Mouse (Mus musculus): ENCODE measurements at regions not wholly inside any gene's neighbourhood (a gene's known extent, or its start where the extent isn't known, plus 50 kb on each side); places are given as distances from the start of the nearest gene placed in this dataset.

GRCm38 (mm10) chr5:77546001-77546620 lies 138.3 kb upstream of the Igfbp7 start:
- TF ChIP-seq MYOD1 (IDR thresholded peaks at IDR 0.05; ENCODE audit: control insufficient read depth, insufficient read length, low read depth) = no peak
- TF ChIP-seq FOSL1 (IDR thresholded peaks at IDR 0.05; ENCODE audit: insufficient read depth, low read length, poor library complexity, severe bottlenecking) = no peak
- TF ChIP-seq MAX (IDR thresholded peaks at IDR 0.05) = no peak
- no peak for TF ChIP-seq CTCF (IDR thresholded peaks at IDR 0.05; ENCODE audit: control insufficient read depth, insufficient read depth, insufficient read length)
- no peak for TF ChIP-seq MYOG (IDR thresholded peaks at IDR 0.05; ENCODE audit: control insufficient read depth, extremely low read depth, insufficient read length)
- no peak for TF ChIP-seq USF1 (IDR thresholded peaks at IDR 0.05; ENCODE audit: low read depth)
- no peak for TF ChIP-seq CEBPB (IDR thresholded peaks at IDR 0.05; ENCODE audit: low read depth)

GRCm38 (mm10) chr5:77532261-77533015 lies 124.6 kb upstream of the Igfbp7 start:
- H3K4me3 ChIP-seq (ENCODE audit: insufficient read depth, poor library complexity, severe bottlenecking) = no peak overlapping the region
- no peak overlapping the region for H3ac ChIP-seq (ENCODE audit: control insufficient read depth, insufficient read length, low read depth)
- H3K79me2 ChIP-seq (ENCODE audit: control insufficient read depth, insufficient read depth) = no peaks in the 10 kb centered on the region
- no peaks in the 10 kb centered on the region for H3K36me3 ChIP-seq (ENCODE audit: control insufficient read depth, insufficient read depth)
- H3K27me3 ChIP-seq (ENCODE audit: control insufficient read depth, insufficient read depth, insufficient read length) = no peaks in the 10 kb centered on the region
- TF ChIP-seq CEBPB (IDR thresholded peaks at IDR 0.05; ENCODE audit: low read depth) = no peak
- H3K79me3 ChIP-seq (ENCODE audit: low read depth) = no peaks in the 10 kb centered on the region

More at GRCm38 (mm10) chr5:77546001-77546620, 138.3 kb upstream of the Igfbp7 start:
- H3K79me3 ChIP-seq (ENCODE audit: low read depth) = no peaks in the 10 kb centered on the region
- no peaks in the 10 kb centered on the region for H3K79me2 ChIP-seq (ENCODE audit: control insufficient read depth, insufficient read depth)
- no peaks in the 10 kb centered on the region for H3K36me3 ChIP-seq (ENCODE audit: control insufficient read depth, insufficient read depth)
- no peaks in the 10 kb centered on the region for H3K27me3 ChIP-seq (ENCODE audit: control insufficient read depth, insufficient read depth, insufficient read length)
- no peak overlapping the region for H3ac ChIP-seq (ENCODE audit: control insufficient read depth, insufficient read length, low read depth)
- H3K4me3 ChIP-seq (ENCODE audit: insufficient read depth, poor library complexity, severe bottlenecking) = no peak overlapping the region

DNA sequence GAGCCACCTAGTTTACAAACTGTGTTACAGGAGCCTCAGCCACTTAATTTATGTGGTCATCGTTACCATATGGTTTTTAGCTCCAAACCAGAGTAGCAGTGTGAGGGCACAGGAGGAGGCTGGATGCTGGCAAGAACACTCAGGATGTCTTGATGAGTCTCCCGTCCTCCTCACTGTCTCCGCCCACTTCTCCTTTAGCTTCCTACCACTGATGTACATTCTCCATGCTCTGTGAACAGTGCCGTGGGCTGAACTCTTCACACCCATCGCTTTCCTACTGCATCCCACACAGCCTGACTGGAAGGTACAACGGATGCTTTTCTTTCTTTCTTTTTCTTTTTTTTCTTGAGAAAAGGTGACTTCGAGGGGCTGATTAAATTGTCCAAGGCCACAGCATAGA lies 122.5 kb upstream of the Igfbp7 start:
- H3ac ChIP-seq (ENCODE audit: control insufficient read depth, insufficient read length, low read depth) = no peak overlapping the region
- TF ChIP-seq CEBPB (IDR thresholded peaks at IDR 0.05; ENCODE audit: low read depth) = no peak
- TF ChIP-seq MYOG (IDR thresholded peaks at IDR 0.05; ENCODE audit: control insufficient read depth, extremely low read depth, insufficient read length) = no peak
- TF ChIP-seq MAX (IDR thresholded peaks at IDR 0.05) = no peak
- no peak for TF ChIP-seq FOSL1 (IDR thresholded peaks at IDR 0.05; ENCODE audit: insufficient read depth, low read length, poor library complexity, severe bottlenecking)
- no peak for TF ChIP-seq CTCF (IDR thresholded peaks at IDR 0.05; ENCODE audit: control insufficient read depth, insufficient read depth, insufficient read length)
- no peak for TF ChIP-seq MYOD1 (IDR thresholded peaks at IDR 0.05; ENCODE audit: control insufficient read depth, insufficient read length, low read depth)
- TF ChIP-seq USF1 (IDR thresholded peaks at IDR 0.05; ENCODE audit: low read depth) = no peak
- no peak overlapping the region for H3K4me3 ChIP-seq (ENCODE audit: insufficient read depth, poor library complexity, severe bottlenecking)
- no peaks in the 10 kb centered on the region for H3K36me3 ChIP-seq (ENCODE audit: control insufficient read depth, insufficient read depth)
- H3K79me2 ChIP-seq (ENCODE audit: control insufficient read depth, insufficient read depth) = no peaks in the 10 kb centered on the region
- no peaks in the 10 kb centered on the region for H3K79me3 ChIP-seq (ENCODE audit: low read depth)
- no peaks in the 10 kb centered on the region for H3K27me3 ChIP-seq (ENCODE audit: control insufficient read depth, insufficient read depth, insufficient read length)

GRCm38 (mm10) chr5:77517252-77517651 lies 109.4 kb upstream of the Igfbp7 start:
- no peaks in the 10 kb centered on the region for H3K79me3 ChIP-seq (ENCODE audit: low read depth)
- no peak overlapping the region for H3K4me3 ChIP-seq (ENCODE audit: insufficient read depth, poor library complexity, severe bottlenecking)
- H3K27me3 ChIP-seq (ENCODE audit: control insufficient read depth, insufficient read depth, insufficient read length) = no peaks in the 10 kb centered on the region
- no peaks in the 10 kb centered on the region for H3K36me3 ChIP-seq (ENCODE audit: control insufficient read depth, insufficient read depth)
- no peaks in the 10 kb centered on the region for H3K79me2 ChIP-seq (ENCODE audit: control insufficient read depth, insufficient read depth)
- no peak overlapping the region for H3ac ChIP-seq (ENCODE audit: control insufficient read depth, insufficient read length, low read depth)
- TF ChIP-seq USF1 (IDR thresholded peaks at IDR 0.05; ENCODE audit: low read depth) (no peak), MAX (IDR thresholded peaks at IDR 0.05) (no peak), FOSL1 (IDR thresholded peaks at IDR 0.05; ENCODE audit: insufficient read depth, low read length, poor library complexity, severe bottlenecking) (no peak), MYOD1 (IDR thresholded peaks at IDR 0.05; ENCODE audit: control insufficient read depth, insufficient read length, low read depth) (no peak), CTCF (IDR thresholded peaks at IDR 0.05; ENCODE audit: control insufficient read depth, insufficient read depth, insufficient read length) (no peak), CEBPB (IDR thresholded peaks at IDR 0.05; ENCODE audit: low read depth) (no peak), MYOG (IDR thresholded peaks at IDR 0.05; ENCODE audit: control insufficient read depth, extremely low read depth, insufficient read length) (no peak)

GRCm38 (mm10) chr5:77515448-77515847 lies 107.6 kb upstream of the Igfbp7 start:
- Histone ChIP-seq H3K27me3 (ENCODE audit: control insufficient read depth, insufficient read depth, insufficient read length) (no peaks in the 10 kb centered on the region), H3K79me3 (ENCODE audit: low read depth) (no peaks in the 10 kb centered on the region), H3K79me2 (ENCODE audit: control insufficient read depth, insufficient read depth) (no peaks in the 10 kb centered on the region), H3K4me3 (ENCODE audit: insufficient read depth, poor library complexity, severe bottlenecking) (no peak overlapping the region), H3K36me3 (ENCODE audit: control insufficient read depth, insufficient read depth) (no peaks in the 10 kb centered on the region), H3ac (ENCODE audit: control insufficient read depth, insufficient read length, low read depth) (no peak overlapping the region)
- TF ChIP-seq MAX (IDR thresholded peaks at IDR 0.05) (no peak), CTCF (IDR thresholded peaks at IDR 0.05; ENCODE audit: control insufficient read depth, insufficient read depth, insufficient read length) (no peak), MYOD1 (IDR thresholded peaks at IDR 0.05; ENCODE audit: control insufficient read depth, insufficient read length, low read depth) (no peak)

- Histone ChIP-seq H3K4me3 (ENCODE audit: insufficient read depth, poor library complexity, severe bottlenecking) (no peak overlapping the region), H3K79me2 (ENCODE audit: control insufficient read depth, insufficient read depth) (no peaks in the 10 kb centered on the region), H3K36me3 (ENCODE audit: control insufficient read depth, insufficient read depth) (no peaks in the 10 kb centered on the region), H3ac (ENCODE audit: control insufficient read depth, insufficient read length, low read depth) (no peak overlapping the region), H3K79me3 (ENCODE audit: low read depth) (no peaks in the 10 kb centered on the region), H3K27me3 (ENCODE audit: control insufficient read depth, insufficient read depth, insufficient read length) (no peaks in the 10 kb centered on the region)
- TF ChIP-seq CTCF (IDR thresholded peaks at IDR 0.05; ENCODE audit: control insufficient read depth, insufficient read depth, insufficient read length) = no peak
- TF ChIP-seq USF1 (IDR thresholded peaks at IDR 0.05; ENCODE audit: low read depth) = no peak
- no peak for TF ChIP-seq MAX (IDR thresholded peaks at IDR 0.05)
- no peak for TF ChIP-seq MYOG (IDR thresholded peaks at IDR 0.05; ENCODE audit: control insufficient read depth, extremely low read depth, insufficient read length)
- no peak for TF ChIP-seq MYOD1 (IDR thresholded peaks at IDR 0.05; ENCODE audit: control insufficient read depth, insufficient read length, low read depth)
These were observed 94.8 kb upstream of the Igfbp7 start for GRCm38 (mm10) chr5:77502684-77503083.
